8 mouse cellular contexts compared by ENCODE assay signal in genomic region chr2:21964027-21964605, GRCm38 (mm10).
DNase-seq lines count a peak whose midpoint lies in the region; ATAC-seq and TF ChIP-seq lines count a peak whose summit lies in the region.

No protein-coding gene starts in this region.

- no peaks in the 10 kb centered on the region for H3K36me3 ChIP-seq in G1E (replicated peaks)
- H3K36me3 ChIP-seq in forebrain, embryonic 11.5 days (ENCODE audit: control insufficient read depth, insufficient read depth, low read length) = no peaks in the 10 kb centered on the region
- no peaks in the 10 kb centered on the region for H3K36me3 ChIP-seq in neural tube, embryonic 14.5 days (ENCODE audit: control insufficient read depth, insufficient read depth, low read length)

- H3K27ac ChIP-seq in forebrain, embryonic 11.5 days (ENCODE audit: low read depth, low read length) = peak overlapping the region; percentile 43; the same call in 1 of the 2 replicates
- peak overlapping the region; percentile 78 for H3K27ac ChIP-seq in neural tube, embryonic 14.5 days (ENCODE audit: low read depth, low read length)

- peak overlapping the region; percentile 35; the same call in 1 of the 2 replicates for H3K4me3 ChIP-seq in G1E (ENCODE audit: low read depth, low read length)
- H3K4me3 ChIP-seq in forebrain, embryonic 11.5 days (ENCODE audit: low read depth, low read length) = no peak overlapping the region
- H3K4me3 ChIP-seq in neural tube, embryonic 14.5 days (ENCODE audit: low read depth, low read length) = peak overlapping the region; percentile 2; the same call in 1 of the 2 replicates

- no peak for TF ChIP-seq CTCF in G1E (IDR thresholded peaks at IDR 0.05; ENCODE audit: low read depth, low read length)

- ATAC-seq in frontal cortex, adult (ENCODE audit: low TSS enrichment) = no peak
- ATAC-seq in G1E (ENCODE audit: extremely low read depth, insufficient number of reproducible peaks, low FRiP score, poor library complexity, severe bottlenecking) = peak; percentile 94
- peak; percentile 89 for ATAC-seq in forebrain, embryonic 11.5 days (replicated peaks; ENCODE audit: low FRiP score)
- peak; percentile 96 for ATAC-seq in neural tube, embryonic 14.5 days (ENCODE audit: low read depth)

- H3K9ac ChIP-seq in forebrain, embryonic 11.5 days (ENCODE audit: low read length) = no peak overlapping the region
- peak overlapping the region; percentile 42; the same call in 1 of the 2 replicates for H3K9ac ChIP-seq in neural tube, embryonic 14.5 days (replicated peaks; ENCODE audit: low read depth, low read length)

- H3K4me2 ChIP-seq in forebrain, embryonic 11.5 days (ENCODE audit: low read depth, low read length, severe bottlenecking) = peak overlapping the region; percentile 19; the same call in 1 of the 2 replicates
- peak overlapping the region; percentile 29 for H3K4me2 ChIP-seq in neural tube, embryonic 14.5 days (ENCODE audit: low read depth, low read length)

- no peaks in the 10 kb centered on the region for H3K27me3 ChIP-seq in G1E (ENCODE audit: insufficient read depth, low read length)
- no peaks in the 10 kb centered on the region for H3K27me3 ChIP-seq in forebrain, embryonic 11.5 days (ENCODE audit: control insufficient read depth, insufficient read depth, low read length)
- no peaks in the 10 kb centered on the region for H3K27me3 ChIP-seq in neural tube, embryonic 14.5 days (ENCODE audit: control insufficient read depth, insufficient read depth, low read length)

- H3K9me3 ChIP-seq in G1E (replicated peaks) = peaks cover 5% of the 10 kb centered on the region; the same call in 1 of the 2 replicates
- no peaks in the 10 kb centered on the region for H3K9me3 ChIP-seq in forebrain, embryonic 11.5 days (ENCODE audit: control insufficient read depth, low read length)
- H3K9me3 ChIP-seq in neural tube, embryonic 14.5 days (ENCODE audit: control insufficient read depth, low read length) = no peaks in the 10 kb centered on the region

- under 1% methylated on average over 10 of the region's 10 CpGs for WGBS in forebrain, embryonic 11.5 days
- under 1% methylated on average over 10 of the region's 10 CpGs for WGBS in neural tube, embryonic 14.5 days

- H3K4me1 ChIP-seq in G1E (ENCODE audit: insufficient read depth, low read depth, low read length) = peaks cover 48% of the 10 kb centered on the region
- peaks cover 4% of the 10 kb centered on the region; the same call in 1 of the 2 replicates for H3K4me1 ChIP-seq in forebrain, embryonic 11.5 days (replicated peaks; ENCODE audit: control insufficient read depth, insufficient read depth, low read length)
- 0 out of 2 replicates have a peak, but pooled peaks cover 3% of the 10 kb centered on the region for H3K4me1 ChIP-seq in neural tube, embryonic 14.5 days (ENCODE audit: control insufficient read depth, insufficient read depth, low read length)

- DNase-seq in frontal cortex, postnatal 10 days (ENCODE audit: low spot score in 2 of 2) = peak; percentile 14 to 18
- DNase-seq in G1E (ENCODE audit: low spot score) = peak; percentile 60
- DNase-seq in forebrain, embryonic 11.5 days (ENCODE audit: low spot score) = peak; percentile 72
- DNase-seq in layer of hippocampus, postnatal 36 days = peak; percentile 7 to 10
- no peak for DNase-seq in adrenal gland, adult 8-10 months
- no peak for DNase-seq in B cell, adult 2 months

Comparison
In these comparisons a context has a peak if more than half of its experiments do, and no peak if none do; other contexts are left out.
1. DNase-seq: peak in frontal cortex, postnatal 10 days (2 of 2), G1E (single experiment), forebrain, embryonic 11.5 days (single experiment) and layer of hippocampus, postnatal 36 days (2 of 2); none in adrenal gland, adult 8-10 months (single experiment) and B cell, adult 2 months (0 of 2).